Comparison of ENCODE assay signal across 24 mouse cellular contexts in the genomic region with DNA sequence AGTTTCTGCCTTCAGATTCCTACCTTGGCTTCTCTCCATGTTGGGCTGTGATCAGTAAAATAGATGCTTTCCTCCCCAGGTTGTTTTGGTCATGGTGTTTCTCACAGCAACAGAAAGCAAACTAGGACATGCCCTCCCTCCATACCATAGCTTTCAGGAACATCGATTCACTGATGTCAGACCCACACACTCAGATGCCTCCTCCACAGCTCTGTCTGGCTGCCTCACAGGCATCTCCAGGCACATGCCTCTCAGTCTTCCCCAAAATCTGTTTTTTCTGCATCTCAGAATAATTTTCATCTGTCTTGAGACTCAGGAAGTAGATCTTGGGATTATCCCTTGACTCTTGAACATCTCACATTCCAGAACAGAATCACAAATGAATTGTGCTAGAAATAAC. TPM values are rescaled to one million over a fixed set of nuclear protein-coding genes. Genes with fewer than 3 reads are reported as not detected.
A peak's percentile ranks its signal among the peaks of the same experiment; 100 is the strongest.
DNase-seq lines count a peak whose midpoint lies in the region.
"Had no signal": no experiment of that assay in that cellular context is flagged by ENCODE, and none has a peak within 500 bp of the region (broad histone marks: within the 10 kb centered on the region; RNA-seq: fewer than 3 reads in every experiment).

No protein-coding gene starts in this region.

- intact Hi-C loops in left cerebral cortex, postnatal 14 days (cut with DNase I), result no loop called here
- intact Hi-C loops in left cerebral cortex, postnatal 4 days (cut with DNase I), result no loop called here
- intact Hi-C loops in heart, postnatal 25 days (cut with DNase I), result no loop called here

- peak; percentile 49 to 59 for DNase-seq in frontal cortex, adult 2 months (ENCODE audit: extremely low spot score in 1 of 2, low spot score in 1 of 2)
- DNase-seq in frontal cortex, postnatal 10 days (ENCODE audit: low spot score in 2 of 2), result no peak
- peak; percentile 23 to 25 for DNase-seq in left cerebral cortex, postnatal 14 days (ENCODE audit: low spot score in 2 of 2)
- DNase-seq in left cerebral cortex, postnatal 4 days, result no peak
- peak; percentile 43 to 46 for DNase-seq in right cerebral cortex, postnatal 36 days (ENCODE audit: low spot score in 2 of 2)
- DNase-seq in right cerebral cortex, postnatal 14 days, result no peak
- no peak for DNase-seq in heart, postnatal 25 days (ENCODE audit: low spot score)
- DNase-seq: adrenal gland, postnatal 10 days; adrenal gland, postnatal 36 days; B cell, adult 2 months; cerebellum, adult 11 months; cerebellum, adult 2 months; cerebellum, adult 9-11 months; cerebellum, postnatal 25 days; gastrocnemius, postnatal 10 days; gastrocnemius, postnatal 36 days; heart, postnatal 4 days had no signal

RNA-seq across cellular contexts. Expression of a gene that starts 16.4 kb away (rescaled TPM):
- 0.34 and 0.36 TPM in 2 replicates for polyA plus RNA-seq in frontal cortex, adult 2 months (2012; rRNA removed)
- total RNA-seq in left cerebral cortex, postnatal 14 days (2021), result under 1 TPM in 1 of 2 experiments, not detected in 1; 0.44 TPM
- not detected for total RNA-seq in left cerebral cortex, postnatal 4 days (2021)
- total RNA-seq in heart, postnatal 25 days (2021), result under 1 TPM; 0.26 to 0.92 TPM
- total RNA-seq: CH12.LX; gastrocnemius, postnatal 10 days; gastrocnemius, postnatal 36 days had no signal
- polyA plus RNA-seq: hindbrain, postnatal 0 days; inflammation-experienced regulatory T-cells, adult 6 months; Patski had no signal

RNA-seq across cellular contexts. Expression of a gene that starts 29.9 kb away (rescaled TPM):
- 32.8 and 34.9 TPM in 2 replicates for polyA plus RNA-seq in frontal cortex, adult 2 months (2012; rRNA removed)
- 10 to 100 TPM in 1 of 2 experiments, 1 to 10 TPM in 1; 8.5 to 10.3 TPM for total RNA-seq in left cerebral cortex, postnatal 14 days (2021)
- total RNA-seq in left cerebral cortex, postnatal 4 days (2021), result 1 to 10 TPM; 2.7 to 3.2 TPM
- 1 to 10 TPM; 1.2 TPM for total RNA-seq in heart, postnatal 25 days (2021)
- total RNA-seq: CH12.LX; common myeloid progenitor, adult 5-6 weeks had no signal
- polyA plus RNA-seq: inflammation-experienced regulatory T-cells, adult 6 months had no signal

RNA-seq across cellular contexts. Expression of a gene that starts 33.6 kb away (rescaled TPM):
- 31.2 and 35.5 TPM in 2 replicates for polyA plus RNA-seq in frontal cortex, adult 2 months (2012; rRNA removed)
- 10 to 100 TPM; 31.5 to 33.3 TPM for total RNA-seq in left cerebral cortex, postnatal 14 days (2021)
- 10 to 100 TPM; 60.9 to 70.9 TPM for total RNA-seq in left cerebral cortex, postnatal 4 days (2021)
- total RNA-seq in heart, postnatal 25 days (2021), result 10 to 100 TPM; 19.6 to 21.4 TPM

RNA-seq across cellular contexts. Expression of a gene that starts 33.7 kb away (rescaled TPM):
- polyA plus RNA-seq in frontal cortex, adult 2 months (2012; rRNA removed), result 17.5 and 20.7 TPM in 2 replicates
- 1 to 10 TPM; 9.4 to 9.7 TPM for total RNA-seq in left cerebral cortex, postnatal 14 days (2021)
- total RNA-seq in left cerebral cortex, postnatal 4 days (2021), result 10 to 100 TPM; 10.3 to 11.9 TPM
- total RNA-seq in heart, postnatal 25 days (2021), result 10 to 100 TPM; 12.9 to 14.3 TPM

RNA-seq across cellular contexts. Expression of a gene that starts 56.6 kb away (rescaled TPM):
- polyA plus RNA-seq in frontal cortex, adult 2 months (2012; rRNA removed), result 0.08 and 0.21 TPM in 2 replicates
- total RNA-seq in left cerebral cortex, postnatal 14 days (2021), result under 1 TPM in 1 of 2 experiments, not detected in 1; 0.32 TPM
- under 1 TPM in 1 of 2 experiments, not detected in 1; 0.58 TPM for total RNA-seq in left cerebral cortex, postnatal 4 days (2021)
- total RNA-seq in heart, postnatal 25 days (2021), result 100 to 1,000 TPM; 245 to 262 TPM
- total RNA-seq: granulocyte monocyte progenitor cell, adult 5-6 weeks had no signal
- polyA plus RNA-seq: G1E had no signal

Comparison
In these comparisons a context has a peak if more than half of its experiments do, and no peak if none do; other contexts are left out.
1. DNase-seq: peak in frontal cortex, adult 2 months (2 of 2), left cerebral cortex, postnatal 14 days (2 of 2) and right cerebral cortex, postnatal 36 days (2 of 2); none in frontal cortex, postnatal 10 days (0 of 2), left cerebral cortex, postnatal 4 days (single experiment), right cerebral cortex, postnatal 14 days (single experiment) and heart, postnatal 25 days (single experiment).